Mouse (Mus musculus) naive thymus-derived CD4-positive, alpha-beta T cell, adult 2 months (primary cell): ENCODE measurements at regions not wholly inside any gene's neighbourhood (a gene's known extent, or its start where the extent isn't known, plus 50 kb on each side); places are given as distances from the start of the nearest gene placed in this dataset.

ENCODE experiments used
- DNase-seq: peaks from one replicate; pipeline ENCODE4 v3.0.0-alpha.2; 2011; ENCODE audit warnings: low read depth

GRCm38 (mm10) chr4:55815832-55816231 lies 283.6 kb upstream of the Klf4 start:
- DNase-seq = no peak

DNA sequence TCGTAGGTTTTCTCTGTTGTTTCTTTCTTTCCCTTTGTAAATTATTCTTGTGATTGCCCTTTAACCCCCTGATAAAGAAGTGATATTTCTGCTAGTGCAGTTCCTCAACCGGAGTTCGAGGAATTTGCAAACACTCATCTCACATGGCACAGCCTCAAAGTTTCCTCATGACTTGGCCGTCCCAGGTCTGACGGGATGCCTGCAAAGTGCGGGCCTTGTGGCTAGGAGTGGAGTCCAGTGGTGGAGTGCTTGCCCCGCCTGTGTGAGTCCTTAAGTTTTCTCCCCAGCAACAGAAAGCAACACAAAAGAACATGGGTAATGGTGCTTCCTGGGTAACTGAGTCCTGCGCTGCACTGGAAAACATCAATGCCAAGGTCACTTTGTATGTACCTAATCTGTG lies 280.6 kb upstream of the Klf4 start:
- no peak for DNase-seq

- DNase-seq = no peak
Observed at GRCm38 (mm10) chr4:55811656-55812055, 279.4 kb upstream of the Klf4 start.

GRCm38 (mm10) chr4:55808501-55808900 lies 276.2 kb upstream of the Klf4 start:
- DNase-seq = no peak

GRCm38 (mm10) chr4:55806799-55807198 lies 274.5 kb upstream of the Klf4 start:
- DNase-seq = no peak

- DNase-seq = no peak
Observed at GRCm38 (mm10) chr4:55805255-55806051, 273.2 kb upstream of the Klf4 start.

DNA sequence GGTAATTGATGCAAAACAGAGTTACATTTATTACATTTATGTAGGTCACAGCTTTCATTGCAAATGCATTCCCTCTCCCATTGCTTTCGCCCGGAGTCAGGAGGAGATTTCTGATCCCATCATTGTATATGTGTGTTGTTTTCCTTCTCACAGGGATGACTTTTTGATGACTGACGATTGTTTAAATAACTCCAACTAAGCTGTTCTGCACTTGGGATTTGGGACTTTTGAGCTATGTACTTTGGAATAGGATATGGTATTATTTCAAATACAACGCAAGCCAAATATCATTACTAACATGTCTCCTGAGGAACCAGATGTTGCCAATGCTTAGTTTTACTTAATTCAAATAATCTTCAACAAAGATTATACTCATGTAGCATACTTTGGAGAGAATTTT lies 269.8 kb upstream of the Klf4 start:
- DNase-seq = no peak

DNA sequence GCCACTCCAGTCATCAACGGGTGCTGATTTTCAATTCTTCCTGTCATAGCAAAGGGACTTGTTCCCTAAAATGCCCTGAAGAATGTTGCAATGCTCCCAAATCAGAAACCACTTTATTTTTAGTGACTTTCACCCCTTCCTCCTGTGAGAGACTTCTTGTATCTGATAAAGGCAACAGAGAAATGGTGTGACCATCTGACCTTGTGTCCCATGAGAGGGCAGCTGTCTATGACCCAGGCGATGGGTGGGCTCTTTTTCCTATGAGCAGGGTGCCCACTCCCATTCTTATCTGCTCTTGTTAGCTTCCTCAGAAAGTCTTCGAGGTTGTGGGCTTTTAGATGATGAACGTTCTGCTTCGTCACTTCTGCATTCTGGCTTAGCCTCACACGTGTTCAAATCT lies 265.8 kb upstream of the Klf4 start:
- no peak for DNase-seq

DNA sequence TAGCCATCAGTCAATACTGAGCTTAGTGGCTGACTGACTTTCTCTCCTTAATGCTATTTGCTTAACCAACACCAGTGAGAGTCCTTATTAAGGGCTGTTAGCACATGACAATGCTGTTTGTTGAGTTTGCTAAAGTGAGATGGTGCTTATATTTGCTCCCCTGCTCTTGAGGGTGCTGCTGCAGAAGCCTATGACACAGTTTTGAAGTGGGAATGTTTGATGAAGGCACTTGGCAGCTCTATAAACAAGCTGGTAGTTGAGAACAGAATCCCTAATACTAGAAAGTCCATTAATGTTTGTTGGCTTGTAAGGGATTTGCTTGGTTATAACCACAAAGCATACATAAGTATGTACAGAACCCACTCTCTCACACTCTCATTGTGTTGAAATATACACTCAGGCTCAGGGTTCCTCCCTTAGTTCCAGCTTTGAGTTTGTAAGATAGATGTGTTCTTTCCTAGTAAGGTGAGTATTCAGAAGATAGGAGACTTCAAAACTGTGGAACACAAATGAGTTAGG lies 249.1 kb upstream of the Klf4 start:
- DNase-seq = no peak

DNA sequence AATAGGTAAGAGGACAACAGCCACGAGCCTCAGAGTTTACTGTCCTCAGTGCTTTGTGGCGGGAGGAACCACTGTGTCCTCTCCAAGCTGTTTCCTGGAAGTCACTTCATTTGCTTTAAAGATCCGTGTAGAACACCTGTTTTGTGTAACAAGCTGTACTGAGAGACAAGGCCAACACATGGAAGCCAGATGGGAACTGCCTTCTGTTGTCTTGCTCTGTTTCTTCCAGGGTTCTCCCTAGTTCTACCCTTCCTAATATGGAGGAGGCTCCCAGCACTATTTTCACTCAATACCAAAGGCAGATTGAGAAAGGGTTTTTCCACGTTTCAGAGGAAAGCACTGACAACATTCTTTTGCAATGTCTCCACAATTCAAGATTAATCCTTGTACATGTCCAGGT lies 247.3 kb upstream of the Klf4 start:
- DNase-seq = no peak

DNA sequence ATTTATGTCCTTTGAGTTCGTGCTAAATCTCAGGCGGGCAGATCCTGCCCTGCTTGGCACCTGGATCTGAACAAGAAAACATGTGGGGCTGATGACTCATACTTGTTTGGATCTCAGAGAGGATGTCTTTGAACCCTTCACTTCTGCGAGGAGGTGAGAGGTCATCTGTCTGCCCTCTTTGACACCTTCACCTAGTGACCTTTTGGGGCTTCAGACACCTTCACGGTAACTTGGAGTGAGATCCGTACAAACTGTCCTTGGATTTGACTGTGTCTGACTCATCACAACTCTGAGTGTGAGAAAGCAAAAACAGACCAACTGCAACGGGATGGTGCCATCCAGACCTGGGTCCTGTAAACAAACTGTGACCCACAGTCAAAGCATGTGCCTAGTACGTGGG lies 243.6 kb upstream of the Klf4 start:
- no peak for DNase-seq

DNA sequence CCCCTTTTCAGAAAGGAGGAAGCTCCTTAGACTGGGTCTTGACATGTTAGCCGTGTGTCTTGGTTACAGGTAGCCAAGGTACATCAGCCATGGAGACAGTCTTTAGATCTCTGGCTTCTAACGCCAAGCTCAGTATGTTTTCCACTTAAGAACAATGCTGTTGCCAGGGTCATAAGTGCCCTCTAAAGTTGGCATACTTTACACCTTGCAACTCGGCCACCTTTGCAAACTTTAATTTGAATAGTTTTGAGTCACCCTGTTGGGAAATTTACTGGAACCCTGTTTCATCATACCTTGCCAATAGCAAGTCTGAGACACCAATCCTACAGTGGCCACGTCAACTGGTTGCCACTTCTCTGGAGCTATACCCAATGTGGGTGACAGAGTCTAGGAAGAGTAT lies 242.3 kb upstream of the Klf4 start:
- DNase-seq = no peak

GRCm38 (mm10) chr4:55769656-55770055 lies 237.4 kb upstream of the Klf4 start:
- DNase-seq = no peak

- DNase-seq = no peak
Observed at GRCm38 (mm10) chr4:55768325-55768724, 236.1 kb upstream of the Klf4 start.

GRCm38 (mm10) chr4:55767133-55767532 lies 234.9 kb upstream of the Klf4 start:
- DNase-seq = no peak

GRCm38 (mm10) chr4:55765780-55766179 lies 233.5 kb upstream of the Klf4 start:
- no peak for DNase-seq

- DNase-seq = no peak
Observed at GRCm38 (mm10) chr4:55763112-55763511, 230.8 kb upstream of the Klf4 start.

DNA sequence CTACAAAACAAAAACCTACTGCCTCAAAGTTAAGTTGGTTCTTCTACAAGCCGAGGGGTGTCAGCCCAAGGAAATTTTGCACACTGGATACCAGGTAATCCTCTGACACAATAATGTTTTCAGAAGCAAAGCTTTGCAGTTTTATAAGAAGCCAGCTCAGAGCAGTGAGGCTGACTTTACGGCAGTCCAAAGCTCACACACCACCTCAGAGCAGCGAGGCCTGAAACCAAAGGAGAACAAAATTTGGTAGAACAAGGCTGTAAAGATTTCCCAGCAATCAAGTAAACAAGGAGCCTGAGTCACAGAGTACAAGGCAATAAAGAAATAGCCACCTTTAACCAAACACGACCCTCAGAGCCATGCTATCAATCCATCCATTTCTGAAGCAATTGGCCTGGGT lies 230.1 kb upstream of the Klf4 start:
- no peak for DNase-seq

- no peak for DNase-seq
Observed at GRCm38 (mm10) chr4:55757148-55757927, 225.1 kb upstream of the Klf4 start.

DNA sequence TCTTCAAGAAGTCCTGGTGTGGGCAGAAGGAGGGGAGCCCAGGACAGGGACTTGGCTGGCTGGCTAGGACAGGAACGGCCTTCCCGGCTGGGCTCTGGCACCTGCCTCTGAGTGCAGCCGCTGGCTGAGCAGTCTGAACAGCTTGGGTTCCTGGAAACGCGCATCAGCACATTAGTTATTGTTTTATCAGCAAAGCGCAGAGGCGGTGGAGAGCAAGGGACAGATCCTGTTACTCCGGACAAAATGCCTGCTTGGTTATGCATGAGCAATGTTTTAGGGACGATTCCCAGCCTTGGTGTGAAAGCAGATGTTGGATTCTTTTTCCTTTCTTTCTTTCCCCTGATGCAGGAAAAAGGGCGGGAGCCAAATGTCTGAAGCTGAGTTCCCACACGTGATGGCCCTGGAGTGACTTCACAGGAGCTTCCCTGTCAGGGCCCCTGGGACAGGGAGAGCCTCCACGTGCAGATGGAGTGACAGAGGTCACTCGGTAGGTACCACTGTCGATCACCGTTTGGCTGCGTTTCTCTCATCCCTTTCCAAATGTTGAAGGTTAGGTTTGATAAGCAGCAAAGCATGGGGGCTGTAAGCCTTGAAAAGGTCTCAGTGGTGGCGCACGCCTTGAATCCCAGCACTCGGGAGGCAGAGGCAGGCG lies 217.8 kb upstream of the Klf4 start:
- DNase-seq = no peak

GRCm38 (mm10) chr4:55741355-55741754 lies 209.1 kb upstream of the Klf4 start:
- DNase-seq = no peak

DNA sequence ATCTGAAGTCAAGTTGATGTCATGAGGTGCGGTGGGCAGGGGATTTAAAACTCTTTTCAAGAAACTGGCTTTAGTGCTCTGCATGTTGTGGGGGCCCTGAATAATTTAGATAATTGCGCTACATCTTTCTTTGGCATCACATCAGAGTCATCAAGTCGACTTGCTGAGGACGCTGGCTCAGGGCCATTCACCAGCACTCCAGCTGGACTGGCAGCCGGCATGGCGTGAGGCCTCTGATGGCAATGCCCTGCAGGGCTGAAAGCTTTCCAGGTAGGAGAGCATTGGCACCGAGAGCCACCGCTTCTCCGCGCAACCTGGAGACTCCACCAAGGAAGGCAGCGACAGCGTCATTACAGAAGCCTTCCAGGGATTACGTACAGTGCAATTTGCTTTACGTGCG lies 207.8 kb upstream of the Klf4 start:
- no peak for DNase-seq

GRCm38 (mm10) chr4:55738714-55739113 lies 206.4 kb upstream of the Klf4 start:
- DNase-seq = no peak
